Mouse (Mus musculus): Measurements from ENCODE around the gene Pear1.

The Pear1 gene

GRCm38 (mm10) chr3:87763202-87763601, 60.9 kb downstream of the Pear1 start:
- POLR2A ChIA-PET: no interaction called here
- CTCF ChIA-PET: interaction anchor here in 3 of 4 experiments (0.6 to 1.5 kb wide), 5 partner anchors 75 to 240 kb away, joined by 3 to 5 read pairs (median 4); no protein-coding TSS in a partner anchor

- POLR2A ChIA-PET: interaction anchor here in 2 of 4 experiments (0.6 to 0.7 kb wide), 3 partner anchors 88 to 969 kb away, joined by 3 to 4 read pairs (median 4); no protein-coding TSS in a partner anchor
- CTCF ChIA-PET: interaction anchor here in 2 of 4 experiments (0.6 to 2.0 kb wide), 11 partner anchors 8 to 466 kb away, joined by 3 to 12 read pairs (median 4); partner anchors contain the start of gene Lrrc71 (in 2 of the 2)
Observed at GRCm38 (mm10) chr3:87761408-87762375, 62.4 kb downstream of the Pear1 start.

DNA sequence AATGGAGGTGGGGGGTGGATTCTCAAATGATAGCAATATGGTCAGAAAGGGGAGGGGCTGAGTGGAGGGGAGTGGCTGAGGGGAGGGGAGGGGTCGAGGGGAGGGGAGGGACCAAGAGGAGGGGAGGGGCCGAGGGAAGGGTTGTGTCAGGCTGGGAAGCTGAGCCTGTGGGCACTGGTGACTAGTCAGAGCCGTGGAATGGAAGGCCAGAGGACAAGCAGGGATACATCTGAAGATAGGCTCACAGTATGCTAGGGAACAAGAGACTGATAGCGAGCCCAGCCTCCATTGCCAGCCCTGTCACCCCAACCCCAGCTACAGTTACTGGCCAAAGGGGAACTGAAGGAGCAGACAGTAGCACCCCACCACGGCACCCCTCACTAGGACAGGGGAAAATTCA, 65.5 kb downstream of the Pear1 start:
- ChIA-PET CTCF (interaction anchor here (0.6 to 5.3 kb wide), 12 partner anchors 10 to 254 kb away, joined by 3 to 60 read pairs (median 4); partner anchors contain the start of genes Lrrc71 (in 1 of the 4) and Ntrk1 (in 1 of the 4)), POLR2A (interaction anchor here in 3 of 4 experiments (0.9 to 1.2 kb wide), 4 partner anchors 10 to 12 kb away, joined by 3 to 4 read pairs (median 4); partner anchors contain the start of gene Lrrc71 (in 1 of the 3))

DNA sequence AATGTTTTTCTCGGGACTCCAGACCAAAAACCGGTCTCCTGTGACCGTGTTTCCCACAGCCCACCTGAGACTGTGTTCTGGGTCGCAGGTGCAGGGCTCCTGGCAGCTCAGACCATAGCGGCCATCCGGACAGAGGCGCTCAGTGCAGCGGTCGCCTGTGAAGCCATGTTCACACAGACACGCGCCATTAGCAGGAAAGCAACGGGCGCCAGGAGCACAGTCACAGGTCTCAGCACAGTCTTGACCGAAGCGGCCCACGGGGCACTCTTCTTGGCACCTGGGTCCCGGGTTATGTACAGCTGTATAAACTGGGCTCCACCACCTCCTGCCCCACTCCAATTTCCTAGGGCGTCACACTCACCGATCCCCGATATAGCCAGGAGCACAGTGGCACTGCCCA, 67.6 kb downstream of the Pear1 start:
- ChIA-PET POLR2A (interaction anchor here in 3 of 4 experiments (1.1 to 1.4 kb wide), 6 partner anchors 8 to 125 kb away, joined by 3 to 5 read pairs (median 3); no protein-coding TSS in a partner anchor), CTCF (interaction anchor here (0.5 to 5.3 kb wide), 56 partner anchors 8 to 795 kb away, joined by 3 to 64 read pairs (median 5); partner anchors contain the start of genes Nes (in 2 of the 4) and Ntrk1 (in 1 of the 4))

DNA sequence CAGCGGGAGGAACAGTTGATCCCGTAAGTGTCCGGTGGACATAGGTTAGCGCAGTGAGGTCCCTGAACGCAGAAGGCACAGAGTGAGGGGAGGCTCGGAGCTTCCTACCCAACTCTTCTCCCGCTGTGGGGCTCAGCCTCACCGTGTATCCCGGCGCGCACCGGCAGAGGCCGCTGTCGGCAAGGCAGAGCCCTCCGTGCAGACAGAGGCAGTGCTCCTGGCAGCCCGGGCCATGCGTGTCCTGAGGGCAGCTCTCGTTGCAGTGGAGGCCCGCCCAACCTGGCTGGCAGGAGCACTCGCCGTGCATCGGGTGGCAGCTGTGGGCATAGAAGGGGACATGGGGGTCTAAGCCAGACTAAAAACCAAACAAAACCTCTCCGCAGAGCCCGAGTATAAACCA, 68.1 kb downstream of the Pear1 start:
- CTCF ChIA-PET: interaction anchor here (0.5 to 5.3 kb wide), 81 partner anchors 9 to 794 kb away, joined by 3 to 64 read pairs (median 4); partner anchors contain the start of genes Nes (in 2 of the 4), Arhgef11 (in 1 of the 4), Bcan (in 1 of the 4) and Ntrk1 (in 1 of the 4)

DNA sequence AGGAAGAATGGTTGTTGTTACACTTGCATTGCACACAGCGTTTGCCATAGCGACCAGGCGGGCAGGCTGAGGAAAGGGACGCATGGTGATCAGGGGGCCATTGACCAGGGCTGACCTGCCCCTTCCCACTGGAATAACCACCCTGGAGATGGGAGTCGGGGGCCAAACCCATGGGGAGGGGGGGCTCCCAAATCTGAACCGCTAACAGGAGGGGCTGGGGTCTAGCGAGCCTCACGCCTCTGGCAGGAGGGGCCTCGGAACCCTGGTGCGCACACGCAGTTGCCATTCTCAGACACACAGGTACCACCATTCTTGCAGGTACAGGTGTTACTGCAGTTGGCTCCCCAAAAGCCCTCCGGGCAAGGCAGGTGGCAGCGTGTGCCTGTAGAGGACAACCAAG, 70.3 kb downstream of the Pear1 start:
- CTCF ChIA-PET: interaction anchor here in 2 of 4 experiments (0.6 to 1.9 kb wide), 4 partner anchors 15 to 187 kb away, joined by 4 to 5 read pairs (median 4); no protein-coding TSS in a partner anchor
- POLR2A ChIA-PET: no interaction called here

More for the DNA sequence above, 68.1 kb downstream of the Pear1 start:
- POLR2A ChIA-PET: interaction anchor here in 3 of 4 experiments (0.5 to 1.6 kb wide), 10 partner anchors 9 to 306 kb away, joined by 3 to 5 read pairs (median 3); no protein-coding TSS in a partner anchor

DNA sequence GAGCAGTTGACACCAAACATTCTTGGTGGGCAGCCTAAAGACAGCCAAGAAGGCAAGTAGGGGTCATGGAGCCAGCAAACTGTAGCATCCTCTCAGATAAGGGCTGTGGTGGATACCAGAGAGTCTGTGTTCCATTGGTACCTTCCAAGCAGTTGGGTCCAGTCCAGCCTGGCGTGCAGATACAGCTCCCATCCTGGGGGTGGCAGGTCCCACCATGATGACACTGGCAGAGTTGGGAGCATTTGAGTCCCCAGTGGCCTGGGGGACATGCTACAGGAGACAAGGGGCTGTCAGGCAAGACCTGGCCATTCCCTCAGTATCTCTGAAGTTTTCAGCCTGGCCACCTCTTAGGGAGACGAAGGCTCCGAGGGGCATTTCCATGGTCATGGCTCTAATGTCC, 71.5 kb downstream of the Pear1 start:
- POLR2A ChIA-PET: interaction anchor here in 2 of 4 experiments (0.8 to 1.5 kb wide), 2 partner anchors 43 to 107 kb away, joined by 3 to 6 read pairs; no protein-coding TSS in a partner anchor
- CTCF ChIA-PET: interaction anchor here in 3 of 4 experiments (0.6 to 1.9 kb wide), 3 partner anchors 16 to 100 kb away, joined by 4 to 9 read pairs (median 5); no protein-coding TSS in a partner anchor

- CTCF ChIA-PET: interaction anchor here in 3 of 4 experiments (0.8 to 2.0 kb wide), 9 partner anchors 18 to 211 kb away, joined by 3 to 29 read pairs (median 6); partner anchors contain the start of gene Ntrk1 (in 1 of the 3)
- POLR2A ChIA-PET: interaction anchor here in 3 of 4 experiments (1.0 to 1.7 kb wide), 4 partner anchors 65 to 136 kb away, joined by 3 to 4 read pairs (median 3); partner anchors contain the start of gene Prcc (in 2 of the 3)
Observed at GRCm38 (mm10) chr3:87749977-87750376, 74.1 kb downstream of the Pear1 start.

DNA sequence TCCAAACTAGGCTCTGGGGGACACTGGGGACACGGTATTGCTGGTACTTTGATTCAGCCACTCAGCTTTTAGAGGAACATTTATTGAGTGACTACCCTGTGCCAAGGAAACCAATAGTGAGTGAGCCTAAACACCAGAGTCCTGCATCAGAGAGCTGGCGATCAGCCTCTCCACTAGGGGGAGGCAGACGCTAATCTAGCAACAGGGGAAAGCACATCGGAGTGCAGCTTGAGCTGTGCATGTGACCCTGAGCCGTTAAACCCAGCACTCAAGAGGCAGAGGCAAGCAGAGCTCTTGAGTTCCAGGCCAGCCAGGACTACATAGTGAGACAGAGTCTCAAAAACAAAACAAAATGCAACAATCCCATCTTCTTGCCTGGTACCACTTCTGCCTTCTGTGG, 75.1 kb downstream of the Pear1 start:
- CTCF ChIA-PET: interaction anchor here (0.5 to 2.0 kb wide), 72 partner anchors 9 to 1420 kb away, joined by 3 to 29 read pairs (median 4); partner anchors contain the start of genes Ntrk1 (in 3 of the 4), Arhgef11 (in 1 of the 4), Bcan (in 1 of the 4) and Nes (in 1 of the 4)

DNA sequence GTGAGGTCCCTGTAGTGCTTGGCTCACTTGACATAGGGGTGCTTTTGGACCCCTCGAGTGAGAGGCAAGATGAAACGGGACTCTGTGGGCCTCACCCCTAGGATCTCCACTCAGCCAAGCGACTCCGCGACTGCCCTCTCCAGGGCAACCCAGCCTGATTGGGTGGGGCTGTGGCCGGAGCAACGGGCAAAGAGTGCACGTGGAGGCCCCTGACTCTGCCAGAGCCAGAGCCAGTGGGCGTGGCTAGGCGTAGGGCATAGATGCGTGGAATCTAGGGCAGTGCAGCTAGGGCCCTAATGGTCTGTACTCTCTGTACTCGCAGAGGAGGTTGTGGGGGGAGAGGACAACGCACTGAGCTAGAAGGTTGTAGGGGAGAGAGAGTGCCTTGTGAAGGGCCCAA, 75.7 kb downstream of the Pear1 start, which contains the start of gene Lrrc71:
Lrrc71 (minus strand) TSS at position 195 of the 400 bp plus-strand sequence.
- ChIA-PET POLR2A (interaction anchor here in 3 of 4 experiments (0.6 to 1.7 kb wide), 10 partner anchors 10 to 223 kb away, joined by 3 to 5 read pairs (median 4); partner anchors contain the start of gene Etv3 (in 1 of the 3)), CTCF (interaction anchor here (0.6 to 2.0 kb wide), 57 partner anchors 9 to 556 kb away, joined by 3 to 29 read pairs (median 4); partner anchors contain the start of genes Ntrk1 (in 3 of the 4), Arhgef11 (in 1 of the 4), Bcan (in 1 of the 4) and Nes (in 1 of the 4))

More for the DNA sequence above, 75.1 kb downstream of the Pear1 start:
- POLR2A ChIA-PET: interaction anchor here (0.6 to 1.7 kb wide), 14 partner anchors 10 to 223 kb away, joined by 3 to 5 read pairs (median 3); partner anchors contain the start of genes Prcc (in 2 of the 4) and Etv3 (in 1 of the 4)

DNA sequence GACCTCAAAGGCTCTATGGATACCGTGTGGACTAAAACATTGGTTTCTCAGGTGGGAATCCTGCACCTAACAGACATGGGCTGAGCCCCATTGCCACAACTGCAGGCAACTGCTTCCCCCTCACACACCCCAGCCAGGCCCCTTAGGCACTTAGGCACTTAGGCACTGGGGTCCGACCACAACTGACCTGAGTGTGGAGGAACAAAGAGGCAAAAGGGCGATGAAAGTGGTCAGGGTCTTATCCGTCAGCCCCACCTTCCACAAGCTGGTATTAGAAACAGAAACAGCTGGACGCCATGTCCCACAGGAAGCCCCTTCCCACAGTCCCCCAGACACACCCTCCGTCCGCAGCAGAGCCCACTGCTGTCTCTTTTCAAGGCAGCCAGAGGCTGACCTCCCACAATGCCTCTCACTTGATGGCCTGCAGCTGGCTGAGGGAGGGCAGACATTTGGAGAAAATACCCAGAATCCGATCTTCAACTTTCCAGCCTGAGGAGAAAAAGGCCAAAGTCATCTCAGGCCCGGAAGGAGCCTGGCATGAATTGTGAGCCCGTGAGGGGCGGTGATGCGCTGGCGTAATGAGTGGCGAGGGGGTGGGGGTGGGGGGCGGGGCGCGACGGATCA, 79.0 kb downstream of the Pear1 start:
- ChIA-PET CTCF (interaction anchor here (1.1 to 3.8 kb wide), 6 partner anchors 11 to 215 kb away, joined by 3 to 23 read pairs (median 4); no protein-coding TSS in a partner anchor), POLR2A (interaction anchor here in 1 of 4 experiments (1.3 kb wide), 1 partner anchor 11 kb away, joined by 3 read pairs; no protein-coding TSS in a partner anchor)

DNA sequence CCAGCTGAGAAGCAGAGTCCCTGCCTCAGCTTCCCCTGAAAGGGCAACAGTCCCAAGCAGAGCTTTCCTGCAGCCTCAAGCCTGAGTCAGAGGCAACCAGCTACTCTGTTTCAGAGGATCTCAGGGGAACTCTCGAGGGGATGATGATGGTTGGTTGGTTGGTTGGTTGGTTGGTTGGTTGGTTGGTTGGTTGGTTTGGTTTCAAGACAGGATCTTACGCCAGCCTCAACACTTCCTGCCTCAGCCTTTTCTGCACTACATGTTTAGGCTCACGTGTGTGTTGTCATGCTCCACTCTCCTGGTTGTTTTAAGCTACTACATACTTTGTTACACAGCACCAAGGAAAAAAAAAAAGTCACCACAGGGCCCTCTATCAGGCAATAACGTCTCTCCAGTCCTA, 80.2 kb downstream of the Pear1 start:
- CTCF ChIA-PET: interaction anchor here in 3 of 4 experiments (0.6 to 3.8 kb wide), 7 partner anchors 11 to 511 kb away, joined by 3 to 23 read pairs (median 3); no protein-coding TSS in a partner anchor
- POLR2A ChIA-PET: no interaction called here

DNA sequence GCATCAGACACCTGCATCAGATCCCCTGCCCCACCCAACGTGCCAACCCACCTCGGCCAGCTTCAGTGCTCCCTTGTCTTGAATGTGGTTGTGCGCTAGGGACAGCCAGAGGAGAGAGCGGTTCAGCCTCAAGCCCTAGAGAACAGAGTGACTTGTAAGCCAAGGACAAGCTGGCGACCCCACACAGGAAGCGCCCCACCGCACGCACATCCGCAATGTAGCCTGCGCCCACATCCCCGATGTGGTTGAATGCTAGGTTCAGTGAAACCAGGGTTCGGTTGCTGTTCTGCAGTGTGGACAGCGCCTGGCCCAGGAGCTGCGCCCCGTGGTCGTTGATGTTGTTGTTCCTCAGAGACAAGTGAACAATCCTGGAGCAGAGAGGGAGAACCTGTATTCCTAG, 81.4 kb downstream of the Pear1 start:
- POLR2A ChIA-PET: no interaction called here
- CTCF ChIA-PET: interaction anchor here (0.6 to 3.8 kb wide), 6 partner anchors 13 to 26 kb away, joined by 3 to 23 read pairs (median 6); no protein-coding TSS in a partner anchor

DNA sequence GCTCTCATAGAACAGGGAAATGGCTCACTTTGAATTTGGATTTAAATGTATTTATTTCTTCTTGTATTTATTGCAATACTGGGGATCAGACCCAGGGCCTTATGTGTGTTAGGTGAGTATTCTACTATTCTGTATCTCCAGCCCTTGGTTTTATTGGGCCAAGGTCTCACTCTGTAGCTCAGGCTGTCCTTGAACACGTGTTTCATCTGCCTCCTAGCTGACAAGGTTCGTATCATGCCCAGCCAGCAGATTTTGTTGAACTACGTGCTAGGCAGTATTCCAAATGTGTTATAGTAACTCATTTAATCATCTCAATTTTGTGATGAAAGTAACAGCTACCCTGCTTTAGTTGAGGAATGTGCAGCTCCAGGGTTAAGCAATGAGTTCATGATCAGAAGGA, 82.1 kb downstream of the Pear1 start:
- POLR2A ChIA-PET: no interaction called here
- CTCF ChIA-PET: interaction anchor here (1.4 to 3.8 kb wide), 5 partner anchors 14 to 27 kb away, joined by 5 to 23 read pairs (median 6); no protein-coding TSS in a partner anchor

DNA sequence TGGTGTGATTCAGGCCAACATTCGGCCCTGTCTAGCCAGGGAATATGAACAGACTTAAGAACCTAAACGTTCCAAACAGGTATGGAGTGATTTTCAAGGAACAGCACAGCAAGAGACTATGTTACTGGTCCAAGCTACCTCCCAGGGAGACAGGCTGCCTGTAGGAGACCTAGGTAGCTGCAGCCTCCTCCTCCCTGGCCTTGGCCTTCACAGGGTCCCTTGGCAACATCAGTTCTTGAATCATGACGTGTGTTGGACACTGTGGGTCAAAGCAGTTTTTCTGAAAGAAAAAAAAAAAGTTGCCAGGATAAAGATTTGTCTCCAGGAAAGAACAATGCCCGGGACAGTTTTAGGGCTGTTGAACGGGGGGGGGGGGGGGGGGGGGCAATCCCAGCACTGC, 85.2 kb downstream of the Pear1 start:
- POLR2A ChIA-PET: no interaction called here

GRCm38 (mm10) chr3:87735335-87735734, 88.8 kb downstream of the Pear1 start:
- ChIA-PET CTCF (interaction anchor here in 2 of 4 experiments (0.9 to 2.2 kb wide), 4 partner anchors 14 to 26 kb away, joined by 3 to 8 read pairs (median 4); partner anchors contain the start of gene Lrrc71 (in 2 of the 2)), POLR2A (interaction anchor here in 1 of 4 experiments (1.1 kb wide), 1 partner anchor 8 kb away, joined by 6 read pairs; no protein-coding TSS in a partner anchor)

More for the DNA sequence above, 85.2 kb downstream of the Pear1 start:
- CTCF ChIA-PET: interaction anchor here in 3 of 4 experiments (0.6 to 1.7 kb wide), 4 partner anchors 10 to 631 kb away, joined by 3 to 5 read pairs (median 3); partner anchors contain the start of gene Lrrc71 (in 1 of the 3)
